Mouse (Mus musculus): Measurements from ENCODE around the gene Poc1b.

GRCm38 (mm10) chr10:99232518-99233227 lies 125.8 kb downstream of the Poc1b start:
- TF ChIP-seq CTCF (IDR thresholded peaks at IDR 0.05) (no peak), EP300 (IDR thresholded peaks at IDR 0.05; ENCODE audit: insufficient read depth, low read depth, low read length) (no peak)
